Mouse (Mus musculus): ENCODE results near the gene Bsg. TPM values are rescaled to one million over a fixed set of nuclear protein-coding genes. Genes with fewer than 3 reads are reported as not detected.

The Bsg gene
- total RNA-seq, 1 experiment: 858 TPM

GRCm38 (mm10) chr10:79688720-79689119 lies 15.6 kb upstream of the Bsg start, which contains the start of gene Gzmm:
TSS of gene Gzmm (plus strand) at chr10:79689020.
- in situ Hi-C loops (cut with MboI; ENCODE audit: low sequenced_read_pairs in 2 of 2, unreplicated experiment in 2 of 2): no loop called here
- Histone ChIP-seq H3K4me1 (ENCODE audit: control insufficient read depth in 2 of 2, insufficient read depth in 2 of 2, low read length in 2 of 2, poor library complexity in 1 of 2) (peaks cover 1 to 24% of the 10 kb centered on the region in 2 experiments), H3K27ac (ENCODE audit: insufficient read depth, low read depth, low read length, poor library complexity, severe bottlenecking) (no peak within 1 kb of the TSS), H3K9ac (ENCODE audit: insufficient read depth, low read depth, low read length, poor library complexity, severe bottlenecking) (no peak within 1 kb of the TSS), H3K9me3 (ENCODE audit: control insufficient read depth, insufficient read depth, low read depth, low read length) (no peaks in the 10 kb centered on the region), H3K36me3 (ENCODE audit: control insufficient read depth, insufficient read depth, low read length, poor library complexity, severe bottlenecking) (peaks cover 50% of the 10 kb centered on the region), H3K4me3 (ENCODE audit: insufficient read depth in 1 of 2, low read depth in 1 of 2, low read length in 2 of 2, poor library complexity in 1 of 2, severe bottlenecking in 1 of 2) (no peak within 1 kb of the TSS)
- TF ChIP-seq CHD2 (IDR thresholded peaks at IDR 0.05; ENCODE audit: low read depth, low read length) (no peak), HCFC1 (IDR thresholded peaks at IDR 0.05; ENCODE audit: borderline replicate concordance, insufficient read depth, low read length) (no peak), ZC3H11A (IDR thresholded peaks at IDR 0.05; ENCODE audit: borderline replicate concordance, low read depth, low read length) (no peak), ZNF384 (IDR thresholded peaks at IDR 0.05; ENCODE audit: low read depth, low read length) (no peak), MAFK (IDR thresholded peaks at IDR 0.05; ENCODE audit: insufficient read depth, low read depth, low read length) (no peak)
- no peak for DNase-seq (ENCODE audit: low read depth, low spot score)

DNA sequence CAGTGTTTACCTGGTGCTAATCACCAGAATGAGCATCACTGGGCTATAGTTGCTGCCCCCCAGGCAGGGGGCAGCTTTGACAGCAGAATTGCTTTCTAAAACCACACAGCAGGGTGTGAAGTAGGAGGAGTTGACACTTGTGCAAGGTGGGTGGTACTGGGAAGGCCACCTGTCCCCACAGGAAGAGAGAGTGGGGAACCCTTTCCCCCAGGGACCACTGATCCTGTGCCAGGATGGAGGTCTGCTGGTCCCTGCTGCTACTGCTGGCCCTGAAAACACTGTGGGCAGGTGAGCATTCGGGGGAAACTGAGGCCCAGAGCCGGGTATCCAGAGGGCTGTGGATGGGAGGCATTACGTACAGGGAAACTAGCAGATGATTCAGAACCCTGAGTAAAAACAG lies 15.1 kb upstream of the Bsg start:
- no peak overlapping the region for H3K27ac ChIP-seq (ENCODE audit: insufficient read depth, low read depth, low read length, poor library complexity, severe bottlenecking)
- peaks cover 45% of the 10 kb centered on the region for H3K36me3 ChIP-seq (ENCODE audit: control insufficient read depth, insufficient read depth, low read length, poor library complexity, severe bottlenecking)
- no peak overlapping the region for H3K9ac ChIP-seq (ENCODE audit: insufficient read depth, low read depth, low read length, poor library complexity, severe bottlenecking)
- in situ Hi-C loops (cut with MboI; ENCODE audit: low sequenced_read_pairs in 2 of 2, unreplicated experiment in 2 of 2): no loop called here
- no peak for DNase-seq (ENCODE audit: low read depth, low spot score)
- H3K4me1 ChIP-seq (ENCODE audit: control insufficient read depth in 2 of 2, insufficient read depth in 2 of 2, low read length in 2 of 2, poor library complexity in 1 of 2): peaks cover 1 to 19% of the 10 kb centered on the region in 2 experiments; a peak in 3 of 4 replicates
- no peak for TF ChIP-seq MAFK (IDR thresholded peaks at IDR 0.05; ENCODE audit: insufficient read depth, low read depth, low read length)
- no peak for TF ChIP-seq ZC3H11A (IDR thresholded peaks at IDR 0.05; ENCODE audit: borderline replicate concordance, low read depth, low read length)
- H3K9me3 ChIP-seq (ENCODE audit: control insufficient read depth, insufficient read depth, low read depth, low read length): no peaks in the 10 kb centered on the region
- no peak overlapping the region for H3K4me3 ChIP-seq (ENCODE audit: insufficient read depth in 1 of 2, low read depth in 1 of 2, low read length in 2 of 2, poor library complexity in 1 of 2, severe bottlenecking in 1 of 2)

DNA sequence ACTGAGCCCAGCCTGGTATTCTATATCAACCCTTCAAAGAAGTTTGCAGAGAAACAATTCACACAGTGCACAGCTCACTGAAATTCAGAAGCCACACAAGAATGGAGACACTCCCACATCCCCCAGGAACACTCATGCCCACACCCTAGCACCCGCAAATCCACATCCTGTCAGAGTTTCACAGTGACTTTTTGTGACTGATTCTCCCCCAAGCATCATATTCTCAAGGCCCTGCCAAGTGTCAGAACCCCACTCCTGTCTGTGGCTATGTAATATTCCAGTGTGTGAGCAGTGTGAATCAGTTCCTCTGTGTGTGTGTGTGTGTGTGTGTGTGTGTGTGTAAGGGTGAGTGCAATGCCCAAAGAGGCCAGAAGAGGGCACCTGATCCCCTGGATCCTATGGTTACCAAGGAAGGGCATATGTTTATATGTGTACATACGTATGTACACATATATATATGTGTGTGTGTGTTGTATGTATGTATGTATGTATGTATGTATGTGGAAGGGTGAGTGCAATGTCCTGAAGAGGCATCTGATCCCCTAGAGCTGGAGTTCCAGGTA lies 12.2 kb upstream of the Bsg start:
- Histone ChIP-seq H3K4me3 (ENCODE audit: insufficient read depth in 1 of 2, low read depth in 1 of 2, low read length in 2 of 2, poor library complexity in 1 of 2, severe bottlenecking in 1 of 2) (no peak overlapping the region), H3K36me3 (ENCODE audit: control insufficient read depth, insufficient read depth, low read length, poor library complexity, severe bottlenecking) (peaks cover 19% of the 10 kb centered on the region), H3K9me3 (ENCODE audit: control insufficient read depth, insufficient read depth, low read depth, low read length) (no peaks in the 10 kb centered on the region), H3K9ac (ENCODE audit: insufficient read depth, low read depth, low read length, poor library complexity, severe bottlenecking) (no peak overlapping the region), H3K27ac (ENCODE audit: insufficient read depth, low read depth, low read length, poor library complexity, severe bottlenecking) (no peak overlapping the region), H3K4me1 (ENCODE audit: control insufficient read depth in 2 of 2, insufficient read depth in 2 of 2, low read length in 2 of 2, poor library complexity in 1 of 2) (peaks cover under 1 to 14% of the 10 kb centered on the region in 2 experiments; a peak in 2 of 4 replicates)
- in situ Hi-C loops (cut with MboI; ENCODE audit: low sequenced_read_pairs in 2 of 2, unreplicated experiment in 2 of 2): no loop called here
- TF ChIP-seq MAFK (IDR thresholded peaks at IDR 0.05; ENCODE audit: insufficient read depth, low read depth, low read length): no peak
- TF ChIP-seq ZNF384 (IDR thresholded peaks at IDR 0.05; ENCODE audit: low read depth, low read length): no peak
- TF ChIP-seq HCFC1 (IDR thresholded peaks at IDR 0.05; ENCODE audit: borderline replicate concordance, insufficient read depth, low read length): no peak
- TF ChIP-seq ZC3H11A (IDR thresholded peaks at IDR 0.05; ENCODE audit: borderline replicate concordance, low read depth, low read length): no peak
- TF ChIP-seq CHD2 (IDR thresholded peaks at IDR 0.05; ENCODE audit: low read depth, low read length): no peak
- DNase-seq (ENCODE audit: low read depth, low spot score): no peak

- H3K4me3 ChIP-seq (ENCODE audit: insufficient read depth in 1 of 2, low read depth in 1 of 2, low read length in 2 of 2, poor library complexity in 1 of 2, severe bottlenecking in 1 of 2): no peak overlapping the region
- peaks cover 3% of the 10 kb centered on the region; the same call in 1 of the 2 replicates for H3K36me3 ChIP-seq (ENCODE audit: control insufficient read depth, insufficient read depth, low read length, poor library complexity, severe bottlenecking)
- in situ Hi-C loops (cut with MboI; ENCODE audit: low sequenced_read_pairs in 2 of 2, unreplicated experiment in 2 of 2): no loop called here
- H3K27ac ChIP-seq (ENCODE audit: insufficient read depth, low read depth, low read length, poor library complexity, severe bottlenecking): no peak overlapping the region
- H3K9me3 ChIP-seq (ENCODE audit: control insufficient read depth, insufficient read depth, low read depth, low read length): no peaks in the 10 kb centered on the region
- TF ChIP-seq CHD2 (IDR thresholded peaks at IDR 0.05; ENCODE audit: low read depth, low read length): no peak
- TF ChIP-seq ZNF384 (IDR thresholded peaks at IDR 0.05; ENCODE audit: low read depth, low read length): no peak
- TF ChIP-seq HCFC1 (IDR thresholded peaks at IDR 0.05; ENCODE audit: borderline replicate concordance, insufficient read depth, low read length): no peak
- no peak for TF ChIP-seq MAFK (IDR thresholded peaks at IDR 0.05; ENCODE audit: insufficient read depth, low read depth, low read length)
- no peak for TF ChIP-seq ZC3H11A (IDR thresholded peaks at IDR 0.05; ENCODE audit: borderline replicate concordance, low read depth, low read length)
- no peak for DNase-seq (ENCODE audit: low read depth, low spot score)
- peaks cover 0 to 6% of the 10 kb centered on the region in 2 experiments; a peak in 1 of 4 replicates for H3K4me1 ChIP-seq (ENCODE audit: control insufficient read depth in 2 of 2, insufficient read depth in 2 of 2, low read length in 2 of 2, poor library complexity in 1 of 2)
- H3K9ac ChIP-seq (ENCODE audit: insufficient read depth, low read depth, low read length, poor library complexity, severe bottlenecking): no peak overlapping the region
These were observed 10.5 kb upstream of the Bsg start for GRCm38 (mm10) chr10:79693580-79694378.
